Mouse (Mus musculus) MN1 (cell line): ENCODE results near the gene Fcer1g.

Experiments used
- DNase-seq: peaks from one replicate; pipeline ENCODE4 v3.0.0-alpha.2; 2016; ENCODE audit warnings: low spot score

The Fcer1g gene

GRCm38 (mm10) chr1:171185655-171186054, 48.5 kb downstream of the Fcer1g start:
- DNase-seq, result no peak

DNA sequence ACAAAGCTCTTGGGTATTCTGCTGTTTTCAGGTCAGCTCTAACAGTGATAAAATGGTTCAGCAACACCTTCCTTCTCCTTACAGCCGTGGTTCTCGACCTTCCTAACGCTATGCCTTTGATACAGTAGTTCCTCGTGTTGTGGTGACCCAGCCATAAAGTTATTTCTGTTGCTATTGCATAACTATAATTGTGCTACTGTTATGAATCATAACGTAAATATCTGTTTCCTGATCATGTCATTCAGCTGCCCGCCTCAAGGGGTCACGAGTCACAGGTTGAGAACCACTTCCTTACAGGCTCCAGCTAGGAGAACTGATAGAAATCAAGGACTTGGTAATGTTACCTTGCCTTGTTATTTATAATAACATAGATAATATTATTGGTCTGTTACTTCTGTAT, 49.9 kb downstream of the Fcer1g start:
- DNase-seq, result no peak

DNA sequence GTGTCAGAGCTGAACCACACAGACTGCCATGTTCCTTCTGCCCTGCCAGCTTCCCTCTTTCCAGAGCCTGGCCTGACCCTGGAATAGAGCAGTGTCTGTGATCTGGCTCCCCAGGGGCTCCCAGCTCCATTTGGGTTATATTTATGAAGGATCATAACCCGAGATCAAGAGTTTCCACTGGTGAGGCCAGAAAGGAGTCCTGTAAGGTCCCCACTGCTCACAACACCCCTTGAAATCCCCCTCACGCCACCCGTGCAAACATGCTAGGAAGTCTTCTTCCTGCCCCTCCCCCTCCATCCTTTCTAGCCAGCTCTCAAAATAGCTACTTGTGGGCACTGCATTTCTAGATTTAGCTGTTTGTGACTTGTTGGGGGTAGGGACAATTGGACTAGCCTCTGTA, 50.5 kb downstream of the Fcer1g start:
- no peak for DNase-seq

GRCm38 (mm10) chr1:171183025-171183424, 51.1 kb downstream of the Fcer1g start:
- DNase-seq, result no peak
